Comparison of ENCODE assay signal across 15 mouse cellular contexts in the genomic region with DNA sequence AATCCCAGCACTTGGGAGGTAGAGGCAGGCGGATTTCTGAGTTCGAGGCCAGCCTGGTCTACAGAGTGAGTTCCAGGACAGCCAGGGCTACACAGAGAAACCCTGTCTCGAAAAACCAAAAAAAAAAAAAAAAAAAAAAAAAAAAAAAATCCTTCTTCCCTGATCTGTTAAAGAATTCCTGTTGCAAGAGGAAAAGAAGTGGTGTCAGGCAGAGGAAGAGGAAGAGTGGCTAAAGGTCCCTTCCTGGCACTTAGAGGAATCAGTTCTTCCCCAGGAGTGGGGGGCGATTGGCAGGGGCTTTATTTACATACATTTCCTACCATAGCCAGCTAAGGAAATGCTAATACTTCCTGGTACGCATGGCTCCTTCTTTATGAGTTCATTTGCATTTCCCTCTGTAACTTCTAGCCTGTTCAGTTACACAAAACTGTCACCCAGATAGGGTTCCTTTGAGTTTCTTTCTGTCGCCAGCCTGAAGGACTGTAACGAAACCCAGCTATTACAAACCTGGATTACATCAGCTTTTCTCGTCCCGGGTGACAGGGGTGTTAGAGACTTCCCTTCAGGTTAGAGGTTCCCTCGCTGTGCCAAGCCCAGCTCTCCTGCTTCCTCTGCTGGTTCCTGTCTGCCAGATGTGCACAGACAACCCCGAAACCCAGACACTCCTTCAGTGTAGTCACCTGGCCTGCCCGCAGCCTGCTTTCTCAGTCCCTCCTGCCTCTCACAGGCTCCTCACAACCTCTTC. TPM values are rescaled to one million over a fixed set of nuclear protein-coding genes. Genes with fewer than 3 reads are reported as not detected.
DNase-seq lines count a peak whose midpoint lies in the region; ATAC-seq lines count a peak whose summit lies in the region.
"Had no signal": no experiment of that assay in that cellular context is flagged by ENCODE, and none has a peak within 500 bp of the region (broad histone marks: within the 10 kb centered on the region; RNA-seq: fewer than 3 reads in every experiment).

No protein-coding gene starts in this region.

- no peaks in the 10 kb centered on the region for H3K36me3 ChIP-seq in kidney, embryonic 16.5 days (ENCODE audit: insufficient read depth, low read length)
- no peaks in the 10 kb centered on the region for H3K36me3 ChIP-seq in liver, embryonic 16.5 days (ENCODE audit: control insufficient read depth, insufficient read depth)
- no peaks in the 10 kb centered on the region for H3K36me3 ChIP-seq in forebrain, embryonic 14.5 days (ENCODE audit: control insufficient read depth, insufficient read depth, low read length)
- H3K36me3 ChIP-seq in forebrain, embryonic 12.5 days (replicated peaks) = no peaks in the 10 kb centered on the region
- H3K36me3 ChIP-seq: limb, embryonic 15.5 days had no signal

- H3K27ac ChIP-seq in kidney, embryonic 16.5 days (ENCODE audit: low read length) = peak overlapping the region; percentile 50; the same call in 1 of the 2 replicates
- H3K27ac ChIP-seq in liver, embryonic 16.5 days (ENCODE audit: low read length) = 0 out of 2 replicates have a peak overlapping the region, but pooled peaks have one; percentile 8
- H3K27ac ChIP-seq in forebrain, embryonic 14.5 days (ENCODE audit: low read depth, low read length) = no peak overlapping the region
- no peak overlapping the region for H3K27ac ChIP-seq in forebrain, embryonic 12.5 days
- H3K27ac ChIP-seq: limb, embryonic 15.5 days had no signal

- ATAC-seq in kidney, embryonic 16.5 days (ENCODE audit: low FRiP score, low TSS enrichment) = no peak
- ATAC-seq in liver, embryonic 16.5 days (ENCODE audit: low read depth) = no peak
- no peak for ATAC-seq in forebrain, embryonic 14.5 days
- ATAC-seq in forebrain, embryonic 12.5 days (ENCODE audit: low FRiP score) = no peak
- ATAC-seq: forebrain, postnatal 0 days; inflammation-experienced regulatory T-cells, adult 6 months had no signal

- H3K4me1 ChIP-seq in kidney, embryonic 16.5 days (ENCODE audit: insufficient read depth, low read length) = peaks cover 6% of the 10 kb centered on the region; the same call in 1 of the 2 replicates
- H3K4me1 ChIP-seq in liver, embryonic 16.5 days (ENCODE audit: control insufficient read depth, low read depth, low read length) = peaks cover 12% of the 10 kb centered on the region
- no peaks in the 10 kb centered on the region for H3K4me1 ChIP-seq in forebrain, embryonic 14.5 days (ENCODE audit: control insufficient read depth, insufficient read depth, low read length)
- H3K4me1 ChIP-seq in forebrain, embryonic 12.5 days = no peaks in the 10 kb centered on the region

- H3K9me3 ChIP-seq in kidney, embryonic 16.5 days (ENCODE audit: low read length) = no peaks in the 10 kb centered on the region
- no peaks in the 10 kb centered on the region for H3K9me3 ChIP-seq in liver, embryonic 16.5 days (replicated peaks; ENCODE audit: control insufficient read depth, low read length)
- H3K9me3 ChIP-seq in forebrain, embryonic 14.5 days (replicated peaks; ENCODE audit: control insufficient read depth, low read length) = no peaks in the 10 kb centered on the region
- H3K9me3 ChIP-seq in forebrain, embryonic 12.5 days = no peaks in the 10 kb centered on the region
- H3K9me3 ChIP-seq: limb, embryonic 15.5 days had no signal

- 58% methylated on average over 12 of the region's 12 CpGs for whole genome bisulfite sequencing in kidney, embryonic 16.5 days
- 35% methylated on average over 12 of the region's 12 CpGs for WGBS in liver, embryonic 16.5 days (ENCODE audit: insufficient replicate concordance)
- WGBS in forebrain, embryonic 14.5 days = 68% methylated on average over 12 of the region's 12 CpGs
- WGBS in forebrain, embryonic 12.5 days = 74% methylated on average over 12 of the region's 12 CpGs

- no peaks in the 10 kb centered on the region for H3K27me3 ChIP-seq in kidney, embryonic 16.5 days (ENCODE audit: insufficient read depth, low read length)
- no peaks in the 10 kb centered on the region for H3K27me3 ChIP-seq in liver, embryonic 16.5 days (ENCODE audit: control insufficient read depth, insufficient read depth, low read depth, low read length)
- no peaks in the 10 kb centered on the region for H3K27me3 ChIP-seq in forebrain, embryonic 14.5 days (replicated peaks; ENCODE audit: control insufficient read depth, insufficient read depth, low read length)
- no peaks in the 10 kb centered on the region for H3K27me3 ChIP-seq in forebrain, embryonic 12.5 days
- H3K27me3 ChIP-seq: limb, embryonic 15.5 days had no signal

- H3K4me2 ChIP-seq in kidney, embryonic 16.5 days (replicated peaks; ENCODE audit: low read depth, low read length) = no peak overlapping the region
- H3K4me2 ChIP-seq in liver, embryonic 16.5 days (ENCODE audit: low read depth, low read length) = no peak overlapping the region
- no peak overlapping the region for H3K4me2 ChIP-seq in forebrain, embryonic 14.5 days (ENCODE audit: low read length)
- no peak overlapping the region for H3K4me2 ChIP-seq in forebrain, embryonic 12.5 days
- H3K4me2 ChIP-seq: limb, embryonic 15.5 days had no signal

- 0 out of 2 replicates have a peak overlapping the region, but pooled peaks have one; percentile 8 for H3K9ac ChIP-seq in kidney, embryonic 16.5 days (replicated peaks; ENCODE audit: low read length)
- no peak overlapping the region for H3K9ac ChIP-seq in liver, embryonic 16.5 days (ENCODE audit: low read depth, low read length)
- no peak overlapping the region for H3K9ac ChIP-seq in forebrain, embryonic 14.5 days (ENCODE audit: low read length)
- no peak overlapping the region for H3K9ac ChIP-seq in forebrain, embryonic 12.5 days
- H3K9ac ChIP-seq: forebrain, postnatal 0 days; limb, embryonic 15.5 days had no signal

- DNase-seq in kidney, adult 11 months = no peak
- DNase-seq in 416B (ENCODE audit: low read depth) = peak; percentile 69
- peak; percentile 28 for DNase-seq in MN1 (ENCODE audit: low spot score)
- DNase-seq in forebrain, embryonic 14.5 days (ENCODE audit: low spot score) = no peak
- no peak for DNase-seq in frontal cortex, postnatal 25 days (ENCODE audit: low spot score in 2 of 2)
- DNase-seq: forebrain, postnatal 0 days; heart, adult 11 months; layer of hippocampus, adult 9-11 months; retina, postnatal 1 day had no signal

- no peak overlapping the region for H3K4me3 ChIP-seq in kidney, embryonic 16.5 days (ENCODE audit: low read length)
- H3K4me3 ChIP-seq in liver, embryonic 16.5 days (ENCODE audit: low read depth, low read length) = no peak overlapping the region
- no peak overlapping the region for H3K4me3 ChIP-seq in forebrain, embryonic 14.5 days (ENCODE audit: low read depth, low read length)
- H3K4me3 ChIP-seq in forebrain, embryonic 12.5 days (replicated peaks) = no peak overlapping the region
- H3K4me3 ChIP-seq: limb, embryonic 15.5 days; myocyte had no signal

RNA-seq across cellular contexts. Expression of a gene that starts 6.1 kb away (rescaled TPM):
- polyA plus RNA-seq in kidney, embryonic 16.5 days (2015; fragmentation: Nextera tagmentation; extraction: Ambion mirVana) = 33.2 and 35.1 TPM in 2 replicates
- polyA plus RNA-seq in liver, embryonic 16.5 days (2015; fragmentation: Nextera tagmentation; extraction: Ambion mirVana) = 8.5 and 9.9 TPM in 2 replicates
- polyA plus RNA-seq in forebrain, embryonic 14.5 days (2014; fragmentation: Nextera tagmentation; extraction: Ambion mirVana) = 19.5 and 28.0 TPM in 2 replicates
- 42.9 and 47.3 TPM in 2 replicates for polyA plus RNA-seq in forebrain, embryonic 12.5 days (2016; fragmentation: Nextera tagmentation; extraction: Ambion mirVana)

RNA-seq across cellular contexts. Expression of a gene that starts 10.5 kb away (rescaled TPM):
- polyA plus RNA-seq in kidney, embryonic 16.5 days (2015; fragmentation: Nextera tagmentation; extraction: Ambion mirVana) = 8.6 and 8.7 TPM in 2 replicates
- polyA plus RNA-seq in liver, embryonic 16.5 days (2015; fragmentation: Nextera tagmentation; extraction: Ambion mirVana) = 2.0 TPM in 2 replicates
- 2.2 and 3.1 TPM in 2 replicates for polyA plus RNA-seq in forebrain, embryonic 14.5 days (2014; fragmentation: Nextera tagmentation; extraction: Ambion mirVana)
- 3.5 and 4.2 TPM in 2 replicates for polyA plus RNA-seq in forebrain, embryonic 12.5 days (2016; fragmentation: Nextera tagmentation; extraction: Ambion mirVana)

RNA-seq across cellular contexts. Expression of a gene that starts 28.8 kb away (rescaled TPM):
- 24.9 and 30.7 TPM in 2 replicates for polyA plus RNA-seq in kidney, embryonic 16.5 days (2015; fragmentation: Nextera tagmentation; extraction: Ambion mirVana)
- polyA plus RNA-seq in liver, embryonic 16.5 days (2015; fragmentation: Nextera tagmentation; extraction: Ambion mirVana) = 22.5 and 24.8 TPM in 2 replicates
- 9.5 and 13.0 TPM in 2 replicates for polyA plus RNA-seq in forebrain, embryonic 14.5 days (2014; fragmentation: Nextera tagmentation; extraction: Ambion mirVana)
- 10.4 and 10.5 TPM in 2 replicates for polyA plus RNA-seq in forebrain, embryonic 12.5 days (2016; fragmentation: Nextera tagmentation; extraction: Ambion mirVana)

RNA-seq across cellular contexts. Expression of a gene that starts 44.4 kb away (rescaled TPM):
- 0.92 and 1.1 TPM in 2 replicates for polyA plus RNA-seq in kidney, embryonic 16.5 days (2015; fragmentation: Nextera tagmentation; extraction: Ambion mirVana)
- 0.37 TPM in 1 of 2 replicates, not detected in the other for polyA plus RNA-seq in liver, embryonic 16.5 days (2015; fragmentation: Nextera tagmentation; extraction: Ambion mirVana)
- polyA plus RNA-seq in forebrain, embryonic 14.5 days (2014; fragmentation: Nextera tagmentation; extraction: Ambion mirVana) = 0.78 and 0.81 TPM in 2 replicates
- 0.13 and 0.17 TPM in 2 replicates for polyA plus RNA-seq in forebrain, embryonic 12.5 days (2016; fragmentation: Nextera tagmentation; extraction: Ambion mirVana)
- polyA plus RNA-seq: inflammation-experienced regulatory T-cells, adult 6 months had no signal

Comparison
In these comparisons a context has a peak if more than half of its experiments do, and no peak if none do; other contexts are left out.
1. H3K27ac ChIP-seq: peak in kidney, embryonic 16.5 days (single experiment) and liver, embryonic 16.5 days (single experiment); none in forebrain, embryonic 14.5 days (single experiment) and forebrain, embryonic 12.5 days (single experiment).
2. DNase-seq: peak in 416B (single experiment) and MN1 (single experiment); none in kidney, adult 11 months (single experiment), forebrain, embryonic 14.5 days (single experiment) and frontal cortex, postnatal 25 days (0 of 2).